Mouse (Mus musculus): Measurements from ENCODE around the gene Gm17018.

GRCm38 (mm10) chr19:45510680-45511079 lies 49.7 kb upstream of the Gm17018 start:
- TF ChIP-seq EP300 (IDR thresholded peaks at IDR 0.05; ENCODE audit: low read depth), result no peak
- no peak for TF ChIP-seq CTCF (IDR thresholded peaks at IDR 0.05; ENCODE audit: low read depth)
